Mouse (Mus musculus): ENCODE measurements at regions not wholly inside any gene's neighbourhood (a gene's known extent, or its start where the extent isn't known, plus 50 kb on each side); places are given as distances from the start of the nearest gene placed in this dataset.

GRCm38 (mm10) chr11:111350028-111350427, 284.1 kb downstream of the Kcnj2 start:
- Histone ChIP-seq H3K4me1 (ENCODE audit: control insufficient read depth, insufficient read depth, low read length) (no peaks in the 10 kb centered on the region), H3K27ac (ENCODE audit: low read depth, low read length) (no peak overlapping the region), H3K27me3 (ENCODE audit: control insufficient read depth, insufficient read depth, low read length) (no peaks in the 10 kb centered on the region), H3K9ac (replicated peaks; ENCODE audit: low read depth, low read length) (no peak overlapping the region), H3K4me2 (ENCODE audit: low read depth, low read length) (no peak overlapping the region), H3K36me3 (ENCODE audit: control insufficient read depth, insufficient read depth, low read length) (no peaks in the 10 kb centered on the region), H3K9me3 (ENCODE audit: control insufficient read depth, low read length) (no peaks in the 10 kb centered on the region), H3K4me3 (ENCODE audit: low read depth, low read length) (no peak overlapping the region)
- 72% methylated on average over 4 of the region's 4 CpGs for WGBS
- ATAC-seq (ENCODE audit: low read depth), result no peak

GRCm38 (mm10) chr11:111363363-111363762, 297.4 kb downstream of the Kcnj2 start:
- Histone ChIP-seq H3K9me3 (ENCODE audit: control insufficient read depth, low read length) (no peaks in the 10 kb centered on the region), H3K4me2 (ENCODE audit: low read depth, low read length) (no peak overlapping the region)
- 88% methylated on average over 1 of the region's 1 CpGs for WGBS

GRCm38 (mm10) chr11:111377165-111377564, 311.2 kb downstream of the Kcnj2 start:
- WGBS, result 82% methylated on average over 4 of the region's 4 CpGs
- no peak for ATAC-seq (ENCODE audit: low read depth)
- no peaks in the 10 kb centered on the region for H3K9me3 ChIP-seq (ENCODE audit: control insufficient read depth, low read length)
- no peaks in the 10 kb centered on the region for H3K4me1 ChIP-seq (ENCODE audit: control insufficient read depth, insufficient read depth, low read length)
- H3K4me2 ChIP-seq (ENCODE audit: low read depth, low read length), result no peak overlapping the region
- no peak overlapping the region for H3K4me3 ChIP-seq (ENCODE audit: low read depth, low read length)
- H3K36me3 ChIP-seq (ENCODE audit: control insufficient read depth, insufficient read depth, low read length), result no peaks in the 10 kb centered on the region
- H3K9ac ChIP-seq (replicated peaks; ENCODE audit: low read depth, low read length), result no peak overlapping the region
- no peak overlapping the region for H3K27ac ChIP-seq (ENCODE audit: low read depth, low read length)
- H3K27me3 ChIP-seq (ENCODE audit: control insufficient read depth, insufficient read depth, low read length), result no peaks in the 10 kb centered on the region

More at GRCm38 (mm10) chr11:111363363-111363762, 297.4 kb downstream of the Kcnj2 start:
- H3K4me3 ChIP-seq (ENCODE audit: low read depth, low read length), result no peak overlapping the region
- H3K4me1 ChIP-seq (ENCODE audit: control insufficient read depth, insufficient read depth, low read length), result no peaks in the 10 kb centered on the region
- ATAC-seq (ENCODE audit: low read depth), result no peak
- H3K36me3 ChIP-seq (ENCODE audit: control insufficient read depth, insufficient read depth, low read length), result no peaks in the 10 kb centered on the region
- no peaks in the 10 kb centered on the region for H3K27me3 ChIP-seq (ENCODE audit: control insufficient read depth, insufficient read depth, low read length)
- no peak overlapping the region for H3K27ac ChIP-seq (ENCODE audit: low read depth, low read length)
- H3K9ac ChIP-seq (replicated peaks; ENCODE audit: low read depth, low read length), result no peak overlapping the region

GRCm38 (mm10) chr11:111379842-111380241, 313.9 kb downstream of the Kcnj2 start:
- Histone ChIP-seq H3K9me3 (ENCODE audit: control insufficient read depth, low read length) (no peaks in the 10 kb centered on the region), H3K4me1 (ENCODE audit: control insufficient read depth, insufficient read depth, low read length) (no peaks in the 10 kb centered on the region), H3K4me2 (ENCODE audit: low read depth, low read length) (no peak overlapping the region), H3K4me3 (ENCODE audit: low read depth, low read length) (no peak overlapping the region), H3K36me3 (ENCODE audit: control insufficient read depth, insufficient read depth, low read length) (no peaks in the 10 kb centered on the region), H3K27ac (ENCODE audit: low read depth, low read length) (no peak overlapping the region), H3K9ac (replicated peaks; ENCODE audit: low read depth, low read length) (no peak overlapping the region), H3K27me3 (ENCODE audit: control insufficient read depth, insufficient read depth, low read length) (no peaks in the 10 kb centered on the region)
- WGBS, result 82% methylated on average over 3 of the region's 3 CpGs
- no peak for ATAC-seq (ENCODE audit: low read depth)

- Histone ChIP-seq H3K9me3 (ENCODE audit: control insufficient read depth, low read length) (no peaks in the 10 kb centered on the region), H3K27ac (ENCODE audit: low read depth, low read length) (no peak overlapping the region), H3K9ac (replicated peaks; ENCODE audit: low read depth, low read length) (no peak overlapping the region), H3K4me2 (ENCODE audit: low read depth, low read length) (no peak overlapping the region), H3K4me1 (ENCODE audit: control insufficient read depth, insufficient read depth, low read length) (no peaks in the 10 kb centered on the region), H3K4me3 (ENCODE audit: low read depth, low read length) (no peak overlapping the region), H3K27me3 (ENCODE audit: control insufficient read depth, insufficient read depth, low read length) (no peaks in the 10 kb centered on the region), H3K36me3 (ENCODE audit: control insufficient read depth, insufficient read depth, low read length) (no peaks in the 10 kb centered on the region)
- no peak for ATAC-seq (ENCODE audit: low read depth)
- WGBS, result 90% methylated on average over 1 of the region's 1 CpGs
Measured at GRCm38 (mm10) chr11:111398706-111399105, 332.7 kb downstream of the Kcnj2 start.

GRCm38 (mm10) chr11:111409266-111409665, 343.3 kb downstream of the Kcnj2 start:
- WGBS, result over 99% methylated on average over 2 of the region's 2 CpGs

GRCm38 (mm10) chr11:111424871-111425270, 358.9 kb downstream of the Kcnj2 start:
- Histone ChIP-seq H3K4me3 (ENCODE audit: low read depth, low read length) (no peak overlapping the region), H3K9ac (replicated peaks; ENCODE audit: low read depth, low read length) (no peak overlapping the region), H3K4me1 (ENCODE audit: control insufficient read depth, insufficient read depth, low read length) (no peaks in the 10 kb centered on the region), H3K27ac (ENCODE audit: low read depth, low read length) (no peak overlapping the region), H3K36me3 (ENCODE audit: control insufficient read depth, insufficient read depth, low read length) (no peaks in the 10 kb centered on the region), H3K4me2 (ENCODE audit: low read depth, low read length) (no peak overlapping the region), H3K9me3 (ENCODE audit: control insufficient read depth, low read length) (no peaks in the 10 kb centered on the region), H3K27me3 (ENCODE audit: control insufficient read depth, insufficient read depth, low read length) (no peaks in the 10 kb centered on the region)
- 68% methylated on average over 4 of the region's 4 CpGs for WGBS
- ATAC-seq (ENCODE audit: low read depth), result no peak

More at GRCm38 (mm10) chr11:111409266-111409665, 343.3 kb downstream of the Kcnj2 start:
- Histone ChIP-seq H3K4me1 (ENCODE audit: control insufficient read depth, insufficient read depth, low read length) (no peaks in the 10 kb centered on the region), H3K9ac (replicated peaks; ENCODE audit: low read depth, low read length) (no peak overlapping the region), H3K4me3 (ENCODE audit: low read depth, low read length) (no peak overlapping the region), H3K4me2 (ENCODE audit: low read depth, low read length) (no peak overlapping the region), H3K9me3 (ENCODE audit: control insufficient read depth, low read length) (no peaks in the 10 kb centered on the region), H3K27ac (ENCODE audit: low read depth, low read length) (no peak overlapping the region), H3K27me3 (ENCODE audit: control insufficient read depth, insufficient read depth, low read length) (no peaks in the 10 kb centered on the region), H3K36me3 (ENCODE audit: control insufficient read depth, insufficient read depth, low read length) (no peaks in the 10 kb centered on the region)
- ATAC-seq (ENCODE audit: low read depth), result no peak

GRCm38 (mm10) chr11:111426715-111427114, 360.8 kb downstream of the Kcnj2 start:
- Histone ChIP-seq H3K36me3 (ENCODE audit: control insufficient read depth, insufficient read depth, low read length) (no peaks in the 10 kb centered on the region), H3K4me3 (ENCODE audit: low read depth, low read length) (no peak overlapping the region), H3K9ac (replicated peaks; ENCODE audit: low read depth, low read length) (no peak overlapping the region), H3K27ac (ENCODE audit: low read depth, low read length) (no peak overlapping the region), H3K9me3 (ENCODE audit: control insufficient read depth, low read length) (no peaks in the 10 kb centered on the region), H3K27me3 (ENCODE audit: control insufficient read depth, insufficient read depth, low read length) (no peaks in the 10 kb centered on the region), H3K4me2 (ENCODE audit: low read depth, low read length) (no peak overlapping the region), H3K4me1 (ENCODE audit: control insufficient read depth, insufficient read depth, low read length) (no peaks in the 10 kb centered on the region)
- ATAC-seq (ENCODE audit: low read depth), result no peak
- WGBS, result 83% methylated on average over 4 of the region's 4 CpGs

GRCm38 (mm10) chr11:111442257-111442656, 376.3 kb downstream of the Kcnj2 start:
- ATAC-seq (ENCODE audit: low read depth), result no peak
- H3K9ac ChIP-seq (replicated peaks; ENCODE audit: low read depth, low read length), result no peak overlapping the region
- H3K27ac ChIP-seq (ENCODE audit: low read depth, low read length), result no peak overlapping the region
- H3K9me3 ChIP-seq (ENCODE audit: control insufficient read depth, low read length), result no peaks in the 10 kb centered on the region
- no peaks in the 10 kb centered on the region for H3K4me1 ChIP-seq (ENCODE audit: control insufficient read depth, insufficient read depth, low read length)
- no peaks in the 10 kb centered on the region for H3K36me3 ChIP-seq (ENCODE audit: control insufficient read depth, insufficient read depth, low read length)
- no peaks in the 10 kb centered on the region for H3K27me3 ChIP-seq (ENCODE audit: control insufficient read depth, insufficient read depth, low read length)
- H3K4me3 ChIP-seq (ENCODE audit: low read depth, low read length), result no peak overlapping the region
- no peak overlapping the region for H3K4me2 ChIP-seq (ENCODE audit: low read depth, low read length)

- Histone ChIP-seq H3K4me3 (ENCODE audit: low read depth, low read length) (no peak overlapping the region), H3K9me3 (ENCODE audit: control insufficient read depth, low read length) (no peaks in the 10 kb centered on the region), H3K27ac (ENCODE audit: low read depth, low read length) (no peak overlapping the region), H3K4me1 (ENCODE audit: control insufficient read depth, insufficient read depth, low read length) (no peaks in the 10 kb centered on the region), H3K4me2 (ENCODE audit: low read depth, low read length) (no peak overlapping the region), H3K9ac (replicated peaks; ENCODE audit: low read depth, low read length) (no peak overlapping the region), H3K36me3 (ENCODE audit: control insufficient read depth, insufficient read depth, low read length) (no peaks in the 10 kb centered on the region), H3K27me3 (ENCODE audit: control insufficient read depth, insufficient read depth, low read length) (no peaks in the 10 kb centered on the region)
- ATAC-seq (ENCODE audit: low read depth), result no peak
- WGBS, result 94% methylated on average over 1 of the region's 1 CpGs
Measured at GRCm38 (mm10) chr11:111443381-111443780, 377.4 kb downstream of the Kcnj2 start.

Measured in neural tube, embryonic 14.5 days (tissue).